Mouse (Mus musculus) CD4-positive helper T cell, adult 2 months (primary cell): ENCODE data around the gene Mybphl.

Experiments used
- DNase-seq: peaks from one replicate; pipeline ENCODE4 v3.0.0-alpha.2; 2012; ENCODE audit warnings: low read depth, missing footprints, low spot score

Mybphl gene

DNA sequence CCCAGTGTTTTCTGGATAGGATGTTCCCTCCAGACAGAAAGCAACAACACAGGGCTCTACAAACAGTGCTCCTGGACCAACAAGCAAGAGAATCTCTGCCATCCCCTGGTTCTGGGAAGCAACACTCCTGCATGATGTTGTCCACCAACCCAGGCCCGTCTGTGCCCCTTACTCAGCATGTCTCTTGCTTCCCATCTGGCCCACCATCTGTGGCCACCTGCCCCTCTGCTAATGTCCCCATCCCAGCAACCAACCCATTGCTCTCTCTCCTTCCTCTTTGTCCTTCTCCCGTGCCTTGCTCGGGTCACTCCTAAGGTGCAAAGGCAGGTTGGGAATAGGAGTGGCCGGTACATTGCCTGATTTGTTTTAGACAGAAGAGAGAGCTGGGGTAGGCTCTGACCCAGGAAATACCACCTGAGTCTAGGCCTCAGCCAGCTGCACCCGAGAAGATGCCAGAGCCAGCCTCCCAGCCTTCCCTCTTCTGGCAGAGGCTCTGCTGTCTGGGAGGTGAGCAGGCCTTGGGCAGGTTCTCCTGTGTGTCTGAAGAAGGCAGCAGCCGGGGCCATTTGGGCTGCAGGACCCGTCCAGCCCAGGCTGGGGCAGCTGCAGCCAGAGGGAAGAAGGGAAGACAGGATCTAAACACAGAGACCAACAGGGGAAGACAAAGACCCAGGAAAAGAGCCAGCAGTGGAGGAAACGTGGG, 45.1 kb downstream of the Mybphl start:
- no peak for DNase-seq

DNA sequence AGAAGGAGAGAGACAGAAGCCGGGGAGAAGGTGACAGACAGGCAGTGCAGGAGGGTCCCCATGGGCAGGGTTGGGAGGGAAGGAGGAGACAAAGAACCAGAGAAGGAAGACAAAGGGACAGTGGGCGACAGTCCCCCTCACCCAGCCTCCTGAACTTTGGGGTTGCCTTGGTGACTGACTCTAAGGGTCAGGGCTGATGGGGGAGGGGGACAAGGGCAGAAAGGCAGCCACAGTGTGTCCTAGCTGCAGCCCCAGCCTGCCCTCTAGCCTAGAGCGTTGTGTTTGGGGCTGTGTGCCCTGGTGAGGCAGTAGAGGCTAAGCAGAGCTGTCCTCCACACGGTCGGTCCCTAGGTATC, 45.6 kb downstream of the Mybphl start:
- no peak for DNase-seq

GRCm38 (mm10) chr3:108411026-108411753, 46.5 kb downstream of the Mybphl start:
- DNase-seq, result no peak

GRCm38 (mm10) chr3:108411754-108412121, 47.0 kb downstream of the Mybphl start:
- DNase-seq, result no peak

DNA sequence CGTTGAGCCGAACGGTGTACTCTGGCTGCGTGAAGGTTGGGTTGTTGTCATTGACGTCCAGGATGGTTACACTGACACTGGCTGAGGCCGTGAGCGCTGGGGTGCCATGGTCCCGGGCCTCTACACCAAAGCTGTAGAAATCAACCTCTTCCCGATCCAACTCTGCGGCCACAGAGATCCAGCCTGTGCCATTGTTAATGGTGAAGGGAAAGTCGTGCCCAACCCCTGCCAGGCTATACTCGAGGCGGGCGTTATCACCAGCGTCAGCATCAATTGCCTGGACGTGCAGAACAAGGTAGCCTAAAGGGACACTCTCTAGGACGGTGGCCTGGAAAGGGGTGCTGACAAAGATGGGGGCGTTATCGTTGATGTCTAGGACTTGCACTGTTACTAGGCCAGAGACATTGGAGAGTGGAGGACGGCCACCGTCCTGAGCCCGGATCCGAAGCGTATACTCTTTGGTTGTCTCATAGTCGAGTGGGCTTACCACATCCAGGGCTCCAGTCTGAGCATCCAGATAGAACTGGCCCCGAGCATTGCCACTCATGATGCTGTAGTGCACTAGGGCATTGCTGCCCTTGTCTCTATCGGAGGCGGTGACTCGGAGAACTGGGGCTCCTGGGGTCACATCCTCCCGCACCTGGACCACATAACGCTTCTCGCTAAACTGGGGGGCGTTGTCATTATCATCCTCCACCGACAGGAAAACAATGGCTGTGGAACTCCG, 49.1 kb downstream of the Mybphl start:
- DNase-seq, result no peak

GRCm38 (mm10) chr3:108414857-108415830, 50.4 kb downstream of the Mybphl start, which contains the start of gene Celsr2:
Gene Celsr2, minus strand, starts transcription at chr3:108415552.
- DNase-seq, result peak; percentile 36

GRCm38 (mm10) chr3:108415831-108416223, 51.1 kb downstream of the Mybphl start:
- DNase-seq, result peak; percentile 86

DNA sequence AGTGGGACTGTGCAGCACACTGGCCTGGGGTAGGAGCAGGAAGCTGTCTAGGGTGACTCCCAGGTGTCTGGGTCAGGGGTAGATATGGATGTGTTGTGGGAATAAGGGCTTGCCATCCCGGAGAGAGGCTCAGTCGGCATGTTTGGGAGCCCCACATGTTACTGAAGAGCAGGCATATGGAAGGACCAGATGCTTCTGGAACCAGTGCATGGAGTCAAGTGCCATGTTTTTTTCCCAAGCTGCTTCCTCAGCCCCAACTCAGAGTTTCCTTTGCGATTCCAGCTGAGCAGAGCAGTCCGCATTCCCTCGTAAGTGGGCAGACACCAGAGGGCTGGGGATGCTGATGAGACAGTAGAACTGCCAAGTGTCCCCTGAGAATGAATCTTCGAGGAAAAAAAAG, 58.3 kb downstream of the Mybphl start:
- no peak for DNase-seq

- DNase-seq, result peak; percentile 49
Measured at GRCm38 (mm10) chr3:108423844-108424801, 59.4 kb downstream of the Mybphl start.

DNA sequence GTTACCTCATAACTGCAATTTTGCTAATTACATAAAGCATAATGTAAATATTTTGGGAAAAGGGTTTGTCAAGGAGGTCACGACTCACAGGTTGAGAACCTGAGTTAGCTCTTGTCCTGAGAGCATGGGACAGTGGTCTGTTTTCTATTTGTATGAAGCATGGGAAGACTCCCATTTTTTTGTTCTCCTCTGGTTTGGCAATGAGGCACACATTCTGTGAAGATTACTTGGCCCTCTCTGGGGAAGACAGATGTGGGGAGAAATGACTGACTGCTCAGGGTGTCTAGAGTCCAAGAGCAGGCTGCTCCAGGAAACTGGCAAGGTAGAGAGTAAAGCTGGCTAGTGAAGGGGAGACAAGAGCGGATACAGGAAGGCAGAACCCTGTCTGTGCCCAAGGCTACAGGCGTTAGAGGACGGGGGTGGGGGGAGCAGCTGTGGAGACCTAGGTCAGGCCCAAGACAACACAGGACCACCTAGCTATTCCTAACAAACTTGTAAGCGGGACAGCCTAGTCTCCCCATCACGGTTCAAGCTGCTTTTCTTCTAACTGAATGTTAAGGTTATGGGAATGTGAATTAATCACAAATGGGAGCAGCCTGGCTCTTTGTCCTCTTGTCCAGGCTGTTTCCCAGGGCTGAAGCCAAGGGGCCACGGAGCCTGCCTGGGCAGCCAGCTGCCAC, 60.4 kb downstream of the Mybphl start:
- no peak for DNase-seq

GRCm38 (mm10) chr3:108425624-108426018, 60.9 kb downstream of the Mybphl start:
- DNase-seq, result no peak
